Mouse (Mus musculus) spleen, postnatal 4 days (tissue): Measurements from ENCODE around the gene Rcc1.

Experiments used
- DNase-seq, 2 experiments: peaks; one replicate each; pipeline ENCODE4 v3.0.0; 2022; ENCODE audit warnings: low spot score in 2 of 2

The Rcc1 gene

DNA sequence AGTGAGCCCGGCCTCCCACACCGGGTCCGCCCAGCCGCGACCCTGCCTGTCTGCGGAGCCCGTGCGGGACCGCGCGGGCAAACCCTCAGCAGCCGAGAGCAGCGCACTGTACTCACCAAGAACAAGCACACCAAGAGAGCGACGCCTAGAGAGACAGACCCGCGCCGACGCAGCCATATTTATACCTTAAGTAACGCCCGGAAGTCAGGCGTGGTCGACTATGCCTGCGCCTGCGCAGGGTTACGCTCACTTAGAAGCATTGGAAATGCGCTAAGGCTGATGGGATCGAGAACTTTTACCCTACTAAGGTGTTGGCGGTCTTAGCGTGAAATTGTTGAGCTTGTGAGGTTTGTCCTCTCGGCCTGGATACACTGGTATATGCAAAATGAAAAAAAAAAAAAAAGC lies at the start of gene Rcc1:
TSS of gene Rcc1 (minus strand) at position 125 of the 405 bp plus-strand sequence.
- peak; percentile 92 to 97 for DNase-seq

DNA sequence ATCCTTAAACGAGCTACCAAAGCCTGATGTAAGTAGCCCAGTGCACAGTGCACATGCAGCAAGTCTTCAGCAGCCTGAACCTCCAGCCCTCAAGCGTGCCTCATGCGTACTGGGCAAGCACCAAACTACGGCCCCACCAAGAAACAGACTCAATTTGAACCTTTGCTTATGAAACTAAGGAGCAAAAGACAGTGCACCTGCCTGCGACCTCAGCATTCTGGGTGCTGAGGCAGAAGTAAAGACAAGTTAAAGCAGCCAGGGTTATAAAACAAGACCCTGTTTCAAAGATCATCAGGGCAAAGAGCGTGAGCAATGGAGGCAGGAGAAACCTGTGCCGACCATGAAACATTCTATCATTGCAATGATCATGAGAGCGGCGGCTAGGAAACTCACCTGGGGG lies 47.6 kb upstream of the Rcc1 start:
- DNase-seq, result no peak

DNA sequence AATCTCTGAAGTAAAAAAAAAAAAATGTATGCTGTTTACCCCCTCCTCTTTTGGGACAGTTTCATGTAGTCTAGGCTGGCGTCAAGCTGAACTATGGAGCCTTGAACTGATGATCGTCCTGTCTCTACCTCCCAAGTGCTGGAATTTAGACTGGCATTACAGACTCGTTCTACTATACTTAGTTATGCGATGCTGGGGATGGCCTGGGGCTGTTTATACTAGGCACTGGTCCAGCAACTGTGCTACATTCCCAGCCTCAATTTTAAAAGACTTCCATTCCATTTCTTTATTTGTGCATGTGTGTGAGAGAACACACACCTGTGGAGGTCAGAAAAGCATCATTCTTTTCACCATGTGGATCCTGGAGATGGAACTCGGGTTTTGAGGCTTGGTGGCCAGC lies 45.5 kb upstream of the Rcc1 start:
- DNase-seq, result no peak

DNA sequence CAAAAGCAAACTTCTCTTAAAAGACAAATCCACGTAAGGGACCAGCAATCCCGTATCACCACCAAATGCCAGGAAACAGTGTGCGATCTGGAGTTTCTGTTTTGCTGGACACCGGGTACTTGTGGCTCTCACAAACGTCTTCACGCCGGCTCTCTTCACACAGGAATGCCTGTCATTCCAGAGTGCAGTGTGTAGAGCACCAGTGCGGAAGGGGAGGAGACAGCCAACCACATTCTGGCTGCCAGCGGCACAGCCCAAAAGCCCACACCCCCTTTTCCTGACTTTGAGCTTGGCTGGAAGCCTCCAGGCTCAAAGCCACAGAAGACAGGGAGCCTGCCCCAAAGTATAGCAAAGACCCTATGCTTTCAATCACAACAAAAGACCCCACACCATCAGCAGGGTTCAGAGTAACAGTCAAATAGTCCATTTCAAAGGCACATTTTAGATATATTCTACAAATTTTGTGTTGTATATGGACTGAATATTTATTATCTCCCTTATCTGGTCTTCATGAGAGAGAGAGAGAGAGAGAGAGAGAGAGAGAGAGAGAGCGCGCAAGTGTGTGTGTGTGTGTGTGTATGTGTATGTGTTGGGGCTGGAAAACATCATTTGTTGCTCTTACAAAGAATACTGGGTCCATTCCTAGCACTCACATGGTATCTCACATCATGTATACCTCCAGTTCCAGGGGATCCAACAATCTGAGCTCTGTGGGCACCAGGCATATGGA lies 44.8 kb upstream of the Rcc1 start:
- peak; percentile 44 to 69 for DNase-seq

DNA sequence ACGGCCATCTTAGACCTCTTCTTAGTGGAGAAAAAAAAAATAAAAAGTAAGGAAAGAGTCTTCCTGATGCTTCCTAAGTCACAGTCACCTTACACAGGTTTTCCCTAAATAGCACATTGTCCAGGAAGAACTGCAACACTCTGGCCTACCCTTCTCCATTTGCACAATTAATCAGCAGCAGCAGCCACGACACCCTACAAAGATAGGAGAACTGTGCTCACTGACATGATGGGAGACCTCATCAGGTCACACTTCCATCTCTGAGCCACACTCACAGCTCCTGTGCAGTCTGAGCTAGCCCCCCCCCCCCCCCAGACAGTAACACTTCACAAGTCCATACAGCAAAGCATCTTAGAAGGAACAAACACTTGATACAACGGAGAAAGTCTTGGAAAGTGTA lies 43.7 kb upstream of the Rcc1 start:
- DNase-seq, result no peak

DNA sequence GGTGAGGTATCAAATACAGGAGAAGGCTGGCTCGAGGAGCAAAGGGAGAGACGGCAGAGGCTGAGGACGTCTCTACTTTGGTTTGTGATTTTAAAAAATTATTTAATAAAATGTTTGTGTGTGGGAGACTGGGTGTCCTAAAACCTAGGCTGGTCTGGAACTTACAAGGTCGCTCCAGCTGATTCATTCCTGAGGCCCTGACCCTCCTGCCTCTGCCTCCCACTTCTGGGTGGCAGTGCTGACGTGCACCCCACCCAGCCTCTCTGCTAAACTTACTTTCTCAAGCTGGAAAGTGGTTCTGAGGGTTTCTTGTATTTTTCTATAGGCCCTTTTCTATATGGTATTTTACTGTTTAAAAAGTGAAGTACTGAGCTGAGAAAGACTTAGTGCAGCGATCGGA lies 42.8 kb upstream of the Rcc1 start:
- DNase-seq, result no peak

DNA sequence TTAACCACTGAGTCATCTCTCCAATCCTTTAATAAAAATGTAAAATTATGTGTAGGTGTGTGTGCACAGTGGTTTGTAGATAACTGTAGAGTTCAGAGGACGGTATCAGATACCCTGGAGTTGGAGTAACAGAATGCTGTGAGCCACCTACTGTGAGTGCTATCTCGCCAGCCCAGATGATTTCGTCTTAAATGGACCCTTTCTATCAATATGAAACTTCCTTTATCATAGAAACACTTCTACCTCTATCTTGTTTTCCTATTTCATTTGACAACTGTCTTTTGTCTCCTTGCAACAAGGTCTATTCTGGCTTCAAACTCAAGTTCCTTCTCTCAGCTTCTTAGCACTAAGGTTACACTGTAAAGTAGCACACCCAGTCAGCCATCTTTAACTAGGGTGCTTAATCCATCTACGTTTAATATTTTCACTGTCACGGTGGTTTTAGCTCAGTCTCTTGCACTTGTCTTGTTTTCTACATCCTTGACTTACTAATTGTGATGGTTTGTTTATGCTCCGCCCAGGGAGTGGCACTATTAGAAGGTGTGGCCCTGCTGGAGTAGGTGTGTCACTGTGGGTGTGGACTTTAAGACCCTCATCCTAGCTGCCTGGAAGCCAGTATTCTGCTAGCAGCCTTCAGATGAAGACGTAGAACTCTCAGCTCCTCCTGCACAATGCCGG lies 37.8 kb upstream of the Rcc1 start:
- DNase-seq, result no peak

DNA sequence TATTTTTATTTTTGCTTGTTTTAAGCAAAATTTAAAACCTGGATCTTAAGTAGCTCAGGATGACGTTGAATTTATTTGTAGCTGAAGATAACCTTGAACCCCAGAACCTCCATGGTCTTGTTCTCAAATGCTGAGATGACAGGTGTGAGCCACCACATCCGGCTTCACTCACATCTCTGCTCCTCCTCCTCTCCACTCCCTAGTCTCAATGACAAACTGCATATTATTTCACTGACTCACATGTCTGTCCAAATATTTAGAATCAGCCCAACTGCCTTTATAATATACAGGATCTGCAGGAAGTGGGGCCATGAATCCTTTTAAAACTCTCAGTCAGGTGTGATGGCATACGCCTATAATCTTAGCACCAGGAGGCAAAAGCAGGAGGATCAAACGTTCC lies 35.9 kb upstream of the Rcc1 start:
- no peak for DNase-seq

DNA sequence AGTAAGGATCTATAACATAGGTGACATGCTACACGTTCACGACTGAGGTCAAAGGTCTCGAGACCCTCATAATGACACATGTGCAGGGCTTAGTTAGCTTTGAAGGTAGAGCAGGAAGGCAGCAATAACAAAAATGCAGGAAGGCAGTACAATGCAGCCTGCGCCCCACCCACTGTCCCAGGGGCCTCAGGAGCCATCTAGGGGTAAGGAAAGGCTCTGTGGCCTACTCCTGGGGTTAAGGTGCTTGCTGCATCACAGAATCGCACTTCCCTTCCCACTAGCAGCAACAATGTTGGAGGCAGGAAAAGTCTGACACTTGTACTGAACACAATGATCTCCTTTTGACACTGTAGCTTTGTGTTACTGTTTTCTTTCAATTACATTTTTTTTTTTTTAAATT lies 34.2 kb upstream of the Rcc1 start:
- no peak for DNase-seq

DNA sequence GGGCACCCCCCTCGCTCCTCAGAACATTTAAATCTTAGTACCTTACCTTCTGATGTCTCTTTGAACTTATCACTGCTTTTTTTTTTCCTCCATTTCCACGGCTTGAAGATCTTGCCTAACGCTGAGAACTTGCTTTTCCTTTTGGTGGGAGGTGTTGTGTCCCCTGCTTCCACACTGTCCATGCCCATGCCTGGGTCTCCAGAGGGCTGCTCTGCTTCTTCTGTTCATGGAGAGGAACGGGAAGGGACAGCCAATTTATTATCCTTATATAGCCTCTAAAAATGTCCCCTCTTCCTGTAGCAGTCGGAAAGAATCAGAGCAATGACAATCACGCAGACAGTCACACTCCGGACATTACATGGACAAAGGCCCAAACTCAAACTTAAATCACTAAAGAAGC lies 33.4 kb upstream of the Rcc1 start:
- DNase-seq, result no peak

DNA sequence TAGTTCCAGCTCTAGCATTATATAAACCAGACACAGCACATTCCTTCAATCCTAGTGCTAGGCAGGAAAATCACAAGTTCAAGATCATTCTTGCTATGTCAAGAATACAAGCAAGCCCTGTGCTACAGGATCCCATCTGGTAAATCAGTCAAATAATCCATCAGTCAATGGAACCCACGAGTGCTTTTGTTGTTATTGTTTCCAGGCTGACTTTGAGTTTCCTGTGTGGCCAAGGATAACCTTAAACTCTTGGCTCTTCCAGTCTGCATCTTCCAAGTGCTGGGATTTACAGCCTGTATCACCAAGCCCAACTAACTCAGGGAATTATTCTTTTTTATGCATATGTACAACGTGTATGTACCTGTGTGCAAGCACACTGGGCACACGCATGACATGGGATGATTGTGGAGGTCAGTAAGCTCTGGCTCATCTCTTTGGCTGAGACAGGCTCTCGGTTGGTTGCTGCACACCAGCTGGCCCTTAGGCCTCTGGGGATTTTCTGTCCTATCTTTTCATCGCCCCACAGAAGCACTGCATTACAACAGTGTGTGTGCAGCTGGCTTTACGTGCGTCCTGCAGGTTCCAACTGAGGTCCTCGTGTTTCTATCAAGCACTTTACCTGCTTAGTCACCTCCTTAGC lies 32.5 kb upstream of the Rcc1 start:
- DNase-seq, result no peak

DNA sequence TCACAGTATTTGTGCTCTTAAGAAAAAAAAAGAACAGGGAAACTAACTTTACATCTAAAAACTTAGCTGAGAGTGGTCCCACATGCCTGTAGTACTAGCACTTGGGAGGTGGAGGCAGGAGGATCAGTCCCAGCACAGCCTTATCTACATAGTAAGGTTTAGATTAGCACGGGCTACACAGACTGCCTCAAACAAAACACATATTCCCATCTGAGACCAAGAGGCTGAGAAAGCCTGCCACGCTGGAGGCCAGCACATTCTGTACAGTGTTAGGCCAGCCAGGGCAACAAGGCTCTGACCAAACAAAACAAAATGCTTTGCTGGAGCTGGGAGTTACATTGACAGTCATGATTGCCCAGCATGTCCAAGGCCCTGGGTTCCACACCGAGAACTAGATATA lies 30.1 kb upstream of the Rcc1 start:
- no peak for DNase-seq

DNA sequence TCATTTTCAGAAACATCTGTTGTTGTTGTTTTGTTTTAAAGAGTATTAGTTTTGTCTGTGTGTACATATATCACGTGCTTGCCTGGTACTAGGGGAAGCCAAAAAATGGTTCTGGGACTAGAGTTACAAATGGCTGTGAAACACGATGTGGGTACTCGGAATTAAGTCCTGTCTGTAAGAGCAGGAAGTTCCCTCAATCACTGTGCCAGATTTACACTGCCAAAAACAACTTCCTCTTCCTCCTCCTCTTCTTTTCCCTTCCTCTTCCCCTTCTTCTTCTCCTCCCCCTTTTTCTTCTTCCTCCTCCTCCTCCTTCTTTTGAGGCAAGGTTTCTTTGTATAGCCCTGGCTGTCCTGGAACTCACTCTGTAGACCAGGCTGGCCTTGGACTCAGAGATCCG lies 28.9 kb upstream of the Rcc1 start:
- no peak for DNase-seq

DNA sequence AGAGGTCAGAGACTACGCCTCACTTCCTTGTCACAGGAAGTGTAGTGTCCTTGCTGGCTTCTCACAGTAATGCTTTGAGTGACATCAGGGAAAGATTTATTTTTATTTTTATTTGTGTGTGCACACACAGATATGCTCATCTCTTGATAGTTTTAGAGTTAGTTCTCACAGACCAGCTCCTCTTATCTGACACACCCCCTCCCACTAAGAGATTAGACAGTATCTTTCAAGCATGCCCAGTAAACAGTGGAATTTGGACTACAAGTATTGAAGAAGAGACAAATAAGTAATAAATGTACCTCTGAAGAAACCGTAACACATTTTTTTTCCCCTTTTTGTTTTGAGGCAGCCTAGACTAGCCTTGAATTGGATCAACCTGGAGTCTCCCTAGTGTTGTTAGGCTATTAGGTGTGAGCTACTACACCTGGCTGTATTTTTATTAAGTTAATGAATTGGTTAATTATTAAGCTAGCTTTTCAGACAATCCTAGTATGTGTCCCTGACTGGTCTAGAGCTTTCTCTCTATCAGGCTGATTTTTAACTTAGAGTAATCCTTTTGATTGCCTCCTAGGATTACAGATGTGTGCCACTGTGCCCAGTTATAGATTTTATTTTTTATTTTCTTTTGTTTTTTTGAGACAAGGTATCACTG lies 27.7 kb upstream of the Rcc1 start:
- DNase-seq, result no peak

DNA sequence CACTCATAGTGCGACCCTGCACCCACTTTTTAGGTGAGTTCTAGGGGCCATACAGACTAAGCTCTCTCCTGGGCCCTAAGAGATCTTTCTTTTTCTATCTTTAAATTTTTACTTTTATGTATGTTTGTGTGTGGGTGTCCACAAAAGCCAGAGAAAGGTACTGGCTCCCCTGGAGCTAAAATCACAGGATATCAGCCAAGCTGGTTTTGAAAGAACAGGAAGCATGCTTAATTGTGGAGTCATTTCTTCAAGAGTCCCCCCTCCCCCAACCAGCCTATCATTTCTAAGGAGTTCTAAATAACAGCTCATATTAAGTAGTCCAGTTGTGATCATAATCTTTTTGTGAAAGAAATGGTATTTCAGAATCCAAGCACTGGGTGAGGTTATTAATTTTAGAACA lies 20.4 kb upstream of the Rcc1 start:
- no peak for DNase-seq

DNA sequence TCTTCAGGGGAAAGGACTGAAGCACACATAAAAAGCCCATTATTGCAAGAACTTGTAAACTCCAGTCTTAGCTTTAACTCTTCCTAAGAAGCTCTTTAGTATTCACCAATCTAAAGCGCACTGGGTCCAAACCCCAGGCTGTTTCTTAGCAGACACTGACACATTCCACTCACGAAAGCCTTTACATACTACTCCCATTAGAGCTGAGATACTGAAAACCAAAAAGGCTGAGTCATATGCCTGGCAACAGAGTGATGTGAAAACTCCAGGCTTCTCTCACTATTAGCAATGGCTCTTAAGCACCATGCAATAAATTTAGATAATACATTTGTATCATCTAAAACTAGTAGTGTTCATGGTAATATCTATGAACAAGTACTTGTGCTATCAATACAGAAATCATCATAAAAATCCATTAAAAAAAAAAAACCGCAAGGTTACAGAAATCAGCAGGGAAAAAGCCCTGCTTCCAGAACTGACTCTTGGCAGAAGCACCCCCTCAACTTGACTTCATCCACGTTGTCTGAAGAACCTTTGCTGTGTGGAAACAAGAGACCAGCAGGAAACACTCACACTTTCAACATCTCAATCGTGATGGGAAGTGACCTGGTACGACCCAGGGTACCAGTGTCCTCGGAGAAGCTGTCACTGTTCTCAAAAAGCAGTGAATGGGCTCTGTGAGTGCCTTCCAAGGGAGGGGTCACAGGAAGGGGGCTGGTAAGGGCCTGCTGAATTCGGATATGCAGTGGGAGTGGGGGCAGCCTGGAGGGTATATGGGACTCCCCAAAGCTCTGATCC lies 16.7 kb upstream of the Rcc1 start:
- no peak for DNase-seq

DNA sequence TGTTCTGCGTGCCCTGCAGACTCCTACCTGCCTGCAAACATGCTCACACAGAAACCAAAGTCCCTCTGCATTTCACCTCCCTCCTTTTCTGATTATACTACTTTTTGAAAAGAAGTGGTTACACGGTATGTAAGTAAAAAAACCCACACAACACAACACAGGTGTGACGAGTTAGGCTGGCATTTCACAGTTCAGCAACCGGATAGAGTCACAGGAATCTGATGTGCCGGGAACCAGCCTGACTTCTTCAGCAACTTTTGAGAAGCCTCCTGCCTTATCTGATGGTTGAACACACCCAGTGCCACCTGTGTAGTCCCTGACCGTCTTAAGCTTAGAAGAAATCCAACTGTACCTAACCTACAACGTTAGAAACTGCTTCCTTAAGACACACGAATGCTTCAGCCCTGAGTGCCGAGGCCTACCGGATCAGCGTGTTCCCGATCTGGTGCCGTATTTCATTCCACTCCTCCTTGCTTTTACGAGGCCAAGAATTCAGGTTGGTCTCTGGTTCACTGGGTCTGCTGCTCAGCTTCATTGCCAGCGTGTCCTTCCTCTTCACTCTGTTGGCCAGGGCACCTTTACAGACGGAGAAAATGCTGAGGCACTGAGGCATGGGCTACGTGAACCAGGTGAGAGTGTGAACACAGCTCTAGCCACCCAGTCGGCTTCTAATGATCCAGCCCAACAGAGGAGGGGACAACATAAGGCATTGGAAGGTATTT lies 14.2 kb upstream of the Rcc1 start:
- DNase-seq, result no peak

DNA sequence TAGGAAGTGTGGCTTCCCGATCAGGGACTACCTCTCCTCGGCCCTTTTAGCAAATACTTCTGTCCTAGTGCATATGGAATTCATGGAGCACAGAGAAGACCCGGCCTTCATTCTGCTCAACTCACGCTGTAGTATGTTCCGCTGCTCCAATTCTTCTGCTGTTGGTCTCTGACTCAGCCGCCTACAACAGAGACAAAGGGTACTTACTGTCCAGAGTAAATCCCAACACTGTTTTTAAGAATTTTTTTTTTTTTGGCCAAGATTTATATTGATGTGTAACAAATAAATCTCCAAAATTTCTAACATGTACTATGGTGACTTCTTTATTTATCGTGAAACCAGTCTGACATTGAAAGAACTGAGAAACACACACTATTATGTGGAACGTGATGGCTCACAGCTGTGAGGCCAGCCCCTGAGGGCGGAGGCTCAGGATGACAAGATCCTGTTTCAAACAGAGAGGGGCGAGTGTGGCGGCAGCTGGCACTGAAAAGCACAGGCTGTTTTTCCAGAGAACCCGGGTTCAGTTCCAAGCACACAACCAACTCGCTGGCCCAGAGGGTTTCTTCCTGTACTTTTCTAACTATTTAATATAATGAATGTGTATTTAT lies 12.2 kb upstream of the Rcc1 start:
- no peak for DNase-seq

DNA sequence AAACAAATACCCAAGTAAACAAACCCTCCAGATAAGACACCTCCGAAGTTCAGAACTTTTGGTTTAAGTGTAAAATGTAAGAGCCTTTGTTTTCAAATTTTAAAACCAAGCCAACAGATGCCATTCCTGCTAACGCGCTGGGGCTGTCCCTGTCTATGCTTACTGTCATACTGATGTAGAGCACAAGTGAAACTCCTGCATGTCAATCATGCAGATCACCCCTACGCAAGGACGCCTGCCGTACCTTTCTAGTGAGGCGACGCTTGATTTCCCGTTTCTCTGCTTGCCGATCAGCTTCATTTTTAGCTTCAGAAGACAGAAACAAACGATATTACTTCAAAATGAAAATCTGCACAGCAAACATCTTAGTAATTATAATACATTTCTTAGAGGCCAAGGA lies 10.1 kb upstream of the Rcc1 start:
- DNase-seq, result no peak

DNA sequence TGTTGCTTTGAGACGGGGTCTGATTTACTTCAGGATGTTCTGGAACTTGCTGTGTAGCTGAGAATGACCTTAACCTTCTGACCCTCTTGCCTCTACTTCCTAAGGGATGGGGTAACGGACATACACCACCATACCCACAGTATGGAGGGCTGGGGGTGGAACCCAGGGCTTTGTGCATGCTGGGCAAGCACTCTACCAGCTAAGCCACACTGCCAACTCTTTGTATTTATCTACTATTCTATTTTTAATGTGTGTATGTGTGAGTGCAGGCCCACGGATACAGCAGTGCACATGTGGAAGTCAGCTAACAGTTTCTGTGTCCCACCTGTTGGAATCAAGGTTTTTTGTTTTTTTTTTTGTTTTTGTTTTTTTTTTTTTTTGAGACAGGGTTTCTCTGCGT lies 6.1 kb upstream of the Rcc1 start:
- DNase-seq, result no peak

DNA sequence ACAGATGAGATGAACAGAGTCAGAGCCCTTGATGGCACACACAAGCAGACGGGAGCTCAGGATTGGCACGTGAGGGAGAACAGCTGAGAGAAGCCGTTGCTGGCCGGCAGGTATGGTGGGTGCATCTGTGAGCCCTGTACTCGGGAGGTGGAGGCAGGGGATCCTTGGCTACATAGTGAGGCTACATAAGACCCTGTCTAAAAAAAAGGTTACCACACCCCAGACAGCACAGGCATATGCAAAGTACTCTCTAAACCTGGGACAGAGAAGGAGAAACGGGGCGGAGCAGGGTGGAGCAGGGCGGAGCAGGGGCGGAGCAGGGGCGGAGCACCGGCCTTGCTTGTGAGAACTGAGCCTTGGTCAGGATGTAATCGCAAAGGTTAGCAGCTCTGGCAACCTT lies 2.8 kb upstream of the Rcc1 start:
- DNase-seq, result peak; percentile 81 to 86
